In genomic region chr5:111341609-111342008, GRCm38 (mm10) we compare ENCODE assay signal across 10 mouse cellular contexts. TPM values are rescaled to one million over a fixed set of nuclear protein-coding genes. Genes with fewer than 3 reads are reported as not detected.
DNase-seq lines count a peak whose midpoint lies in the region; ATAC-seq lines count a peak whose summit lies in the region.
"Had no signal": no experiment of that assay in that cellular context is flagged by ENCODE, and none has a peak within 500 bp of the region (broad histone marks: within the 10 kb centered on the region; RNA-seq: fewer than 3 reads in every experiment).

No protein-coding gene starts in this region.

- peaks cover 72% of the 10 kb centered on the region for H3K36me3 ChIP-seq in forebrain, embryonic 14.5 days (ENCODE audit: control insufficient read depth, insufficient read depth, low read length)
- peaks cover 79% of the 10 kb centered on the region for H3K36me3 ChIP-seq in forebrain, embryonic 12.5 days (replicated peaks)
- H3K36me3 ChIP-seq in midbrain, embryonic 11.5 days (ENCODE audit: control insufficient read depth, insufficient read depth, low read length) = peaks cover 17% of the 10 kb centered on the region
- peaks cover 18% of the 10 kb centered on the region; the same call in 1 of the 2 replicates for H3K36me3 ChIP-seq in midbrain, embryonic 15.5 days (replicated peaks)

- H3K4me2 ChIP-seq in forebrain, embryonic 14.5 days (ENCODE audit: low read length) = no peak overlapping the region
- H3K4me2 ChIP-seq in forebrain, embryonic 12.5 days = no peak overlapping the region
- H3K4me2 ChIP-seq in midbrain, embryonic 11.5 days = no peak overlapping the region
- no peak overlapping the region for H3K4me2 ChIP-seq in midbrain, embryonic 15.5 days
- H3K4me2 ChIP-seq: heart, embryonic 13.5 days had no signal

- WGBS in forebrain, embryonic 14.5 days = 42% methylated on average over 5 of the region's 5 CpGs
- 52% methylated on average over 5 of the region's 5 CpGs for WGBS in forebrain, embryonic 12.5 days
- WGBS in midbrain, embryonic 11.5 days = 54% methylated on average over 5 of the region's 5 CpGs
- WGBS in midbrain, embryonic 15.5 days = 57% methylated on average over 5 of the region's 5 CpGs

- no peaks in the 10 kb centered on the region for H3K9me3 ChIP-seq in forebrain, embryonic 14.5 days (replicated peaks; ENCODE audit: control insufficient read depth, low read length)
- no peaks in the 10 kb centered on the region for H3K9me3 ChIP-seq in forebrain, embryonic 12.5 days
- H3K9me3 ChIP-seq in midbrain, embryonic 11.5 days (ENCODE audit: control insufficient read depth, low read length) = no peaks in the 10 kb centered on the region
- H3K9me3 ChIP-seq in midbrain, embryonic 15.5 days = no peaks in the 10 kb centered on the region
- H3K9me3 ChIP-seq: heart, embryonic 13.5 days; megakaryocyte, embryonic 14.5 days had no signal

- H3K27me3 ChIP-seq in forebrain, embryonic 14.5 days (replicated peaks; ENCODE audit: control insufficient read depth, insufficient read depth, low read length) = no peaks in the 10 kb centered on the region
- no peaks in the 10 kb centered on the region for H3K27me3 ChIP-seq in forebrain, embryonic 12.5 days
- no peaks in the 10 kb centered on the region for H3K27me3 ChIP-seq in midbrain, embryonic 11.5 days (ENCODE audit: control insufficient read depth, insufficient read depth, low read length)
- no peaks in the 10 kb centered on the region for H3K27me3 ChIP-seq in midbrain, embryonic 15.5 days (replicated peaks)
- H3K27me3 ChIP-seq: heart, embryonic 13.5 days; megakaryocyte, embryonic 14.5 days had no signal

- H3K4me1 ChIP-seq in forebrain, embryonic 14.5 days (ENCODE audit: control insufficient read depth, insufficient read depth, low read length) = no peaks in the 10 kb centered on the region
- H3K4me1 ChIP-seq in forebrain, embryonic 12.5 days = no peaks in the 10 kb centered on the region
- no peaks in the 10 kb centered on the region for H3K4me1 ChIP-seq in midbrain, embryonic 11.5 days (ENCODE audit: control insufficient read depth, insufficient read depth, low read length)
- no peaks in the 10 kb centered on the region for H3K4me1 ChIP-seq in midbrain, embryonic 15.5 days
- H3K4me1 ChIP-seq: heart, embryonic 13.5 days had no signal

- no peak overlapping the region for H3K27ac ChIP-seq in forebrain, embryonic 14.5 days (ENCODE audit: low read depth, low read length)
- H3K27ac ChIP-seq in forebrain, embryonic 12.5 days = no peak overlapping the region
- H3K27ac ChIP-seq in midbrain, embryonic 11.5 days (ENCODE audit: low read depth, low read length) = no peak overlapping the region
- H3K27ac ChIP-seq in midbrain, embryonic 15.5 days = no peak overlapping the region
- H3K27ac ChIP-seq: heart, embryonic 13.5 days had no signal

- H3K9ac ChIP-seq in forebrain, embryonic 14.5 days (ENCODE audit: low read length) = no peak overlapping the region
- no peak overlapping the region for H3K9ac ChIP-seq in forebrain, embryonic 12.5 days
- H3K9ac ChIP-seq in midbrain, embryonic 11.5 days (ENCODE audit: low read length) = no peak overlapping the region
- H3K9ac ChIP-seq in midbrain, embryonic 15.5 days = no peak overlapping the region
- H3K9ac ChIP-seq: heart, embryonic 13.5 days had no signal

- no peak for ATAC-seq in forebrain, embryonic 14.5 days
- no peak for ATAC-seq in forebrain, embryonic 12.5 days (ENCODE audit: low FRiP score)
- ATAC-seq in midbrain, embryonic 11.5 days (ENCODE audit: low FRiP score) = no peak
- ATAC-seq in midbrain, embryonic 15.5 days (replicated peaks) = no peak
- no peak for ATAC-seq in erythroid progenitor cell, adult 5-6 weeks (replicated peaks; ENCODE audit: low FRiP score, poor library complexity, severe bottlenecking)

- DNase-seq in forebrain, embryonic 14.5 days (ENCODE audit: low spot score) = peak; percentile 78
- DNase-seq in midbrain, embryonic 11.5 days (ENCODE audit: low spot score, missing footprints) = peak; percentile 87
- DNase-seq in embryo, embryonic 9.5 days (ENCODE audit: extremely low spot score) = peak; percentile 50
- DNase-seq in naive thymus-derived CD4-positive, alpha-beta T cell, adult 2 months (ENCODE audit: low read depth) = peak; percentile 76
- no peak for DNase-seq in cerebellum, adult 9-10 months

- no peak overlapping the region for H3K4me3 ChIP-seq in forebrain, embryonic 14.5 days (ENCODE audit: low read depth, low read length)
- no peak overlapping the region for H3K4me3 ChIP-seq in forebrain, embryonic 12.5 days (replicated peaks)
- H3K4me3 ChIP-seq in midbrain, embryonic 11.5 days (ENCODE audit: low read depth, low read length) = no peak overlapping the region
- no peak overlapping the region for H3K4me3 ChIP-seq in midbrain, embryonic 15.5 days
- H3K4me3 ChIP-seq: heart, embryonic 13.5 days; megakaryocyte, embryonic 14.5 days had no signal

RNA-seq across cellular contexts. Expression of gene Pitpnb, which starts 11.0 kb away (rescaled TPM):
- 102 and 105 TPM in 2 replicates for polyA plus RNA-seq in forebrain, embryonic 14.5 days (2014; fragmentation: Nextera tagmentation; extraction: Ambion mirVana)
- polyA plus RNA-seq in forebrain, embryonic 12.5 days (2016; fragmentation: Nextera tagmentation; extraction: Ambion mirVana) = 113 and 117 TPM in 2 replicates
- polyA plus RNA-seq in midbrain, embryonic 11.5 days (2014; fragmentation: Nextera tagmentation; extraction: Ambion mirVana) = 118 and 136 TPM in 2 replicates
- 98.0 and 102 TPM in 2 replicates for polyA plus RNA-seq in midbrain, embryonic 15.5 days (2015; fragmentation: Nextera tagmentation; extraction: Ambion mirVana)
- 32.8 and 47.4 TPM in 2 replicates for total RNA-seq in erythroid progenitor cell, adult 5-6 weeks (2015; ENCODE audit: low replicate concordance)
- 14.5 and 15.7 TPM in 2 replicates for total RNA-seq in erythroid progenitor cell, adult 5-6 weeks (2017; ENCODE audit: low replicate concordance)
